Mouse (Mus musculus) thymus, adult 2 months (tissue): Measurements from ENCODE around the gene Mrvi1.

ENCODE experiments used
- CTCF ChIP-seq: fragments of 200-500 bp; IDR thresholded peaks from 2 replicates; pipeline ENCODE4 v1.5.1; 2012; ENCODE audit warnings: mild to moderate bottlenecking, control low read depth, low read length, moderate library complexity, borderline replicate concordance; ENCODE audit not compliant: control insufficient read depth, poor library complexity, insufficient read depth; ENCODE audit errors: extremely low read depth
- POLR2A ChIP-seq: fragments of 200-500 bp; IDR thresholded peaks from 2 replicates; pipeline ENCODE4 v1.6.1; 2012; ENCODE audit warnings: mild to moderate bottlenecking, low read length, control low read depth, moderate library complexity; ENCODE audit not compliant: control insufficient read depth, poor library complexity, insufficient read depth; ENCODE audit errors: extremely low read depth

- TF ChIP-seq CTCF (no peak), POLR2A (no peak)
Measured at GRCm38 (mm10) chr7:110862751-110863289, 119.4 kb downstream of the Mrvi1 start, which contains the start of gene Lyve1.
